Mouse (Mus musculus): Measurements from ENCODE around the gene Gm20388. TPM values are rescaled to one million over a fixed set of nuclear protein-coding genes. Genes with fewer than 3 reads are reported as not detected.
A peak's percentile ranks its signal among the peaks of the same experiment; 100 is the strongest.

Gm20388 gene
- polyA plus RNA-seq, 1 experiment: not detected

GRCm38 (mm10) chr8:120304097-120304496 lies 393.5 kb downstream of the Gm20388 start:
- TF ChIP-seq CTCF (IDR thresholded peaks at IDR 0.05; ENCODE audit: insufficient read depth, low read depth, low read length) (no peak), POLR2A (IDR thresholded peaks at IDR 0.05; ENCODE audit: insufficient read depth, low read depth, low read length) (no peak)
- peaks cover 73% of the 10 kb centered on the region for H3K4me1 ChIP-seq (ENCODE audit: control insufficient read depth, insufficient read depth, low read length)

GRCm38 (mm10) chr8:120305800-120306385 lies 395.3 kb downstream of the Gm20388 start:
- Histone ChIP-seq H3K4me1 (ENCODE audit: control insufficient read depth, insufficient read depth, low read length) (peaks cover 76% of the 10 kb centered on the region), H3K27ac (ENCODE audit: insufficient read depth, low read depth, low read length) (no peak overlapping the region), H3K4me3 (ENCODE audit: insufficient read depth, low read depth, low read length) (no peak overlapping the region)
- 80% methylated on average over 10 of the region's 10 CpGs for WGBS
- TF ChIP-seq POLR2A (IDR thresholded peaks at IDR 0.05; ENCODE audit: insufficient read depth, low read depth, low read length) (no peak), CTCF (IDR thresholded peaks at IDR 0.05; ENCODE audit: insufficient read depth, low read depth, low read length) (no peak)

More at GRCm38 (mm10) chr8:120304097-120304496, 393.5 kb downstream of the Gm20388 start:
- 20% methylated on average over 9 of the region's 9 CpGs for WGBS
- Histone ChIP-seq H3K4me3 (ENCODE audit: insufficient read depth, low read depth, low read length) (no peak overlapping the region), H3K27ac (ENCODE audit: insufficient read depth, low read depth, low read length) (peak overlapping the region; percentile 88)

- TF ChIP-seq POLR2A (IDR thresholded peaks at IDR 0.05; ENCODE audit: insufficient read depth, low read depth, low read length) (no peak), CTCF (IDR thresholded peaks at IDR 0.05; ENCODE audit: insufficient read depth, low read depth, low read length) (no peak)
- peak overlapping the region; percentile 21; the same call in 1 of the 2 replicates for H3K27ac ChIP-seq (ENCODE audit: insufficient read depth, low read depth, low read length)
- H3K4me1 ChIP-seq (ENCODE audit: control insufficient read depth, insufficient read depth, low read length): peaks cover 77% of the 10 kb centered on the region
- no peak overlapping the region for H3K4me3 ChIP-seq (ENCODE audit: insufficient read depth, low read depth, low read length)
- WGBS: 36% methylated on average over 16 of the region's 16 CpGs
These were observed 396.5 kb downstream of the Gm20388 start for GRCm38 (mm10) chr8:120307103-120307502.

- Histone ChIP-seq H3K4me1 (ENCODE audit: control insufficient read depth, insufficient read depth, low read length) (peaks cover 74% of the 10 kb centered on the region), H3K27ac (ENCODE audit: insufficient read depth, low read depth, low read length) (peak overlapping the region; percentile 5; the same call in 1 of the 2 replicates), H3K4me3 (ENCODE audit: insufficient read depth, low read depth, low read length) (no peak overlapping the region)
- 56% methylated on average over 11 of the region's 11 CpGs for WGBS
- TF ChIP-seq POLR2A (IDR thresholded peaks at IDR 0.05; ENCODE audit: insufficient read depth, low read depth, low read length) (no peak), CTCF (IDR thresholded peaks at IDR 0.05; ENCODE audit: insufficient read depth, low read depth, low read length) (no peak)
These were observed 396.9 kb downstream of the Gm20388 start for GRCm38 (mm10) chr8:120307528-120307927.

GRCm38 (mm10) chr8:120308131-120308530 lies 397.5 kb downstream of the Gm20388 start:
- H3K4me3 ChIP-seq (ENCODE audit: insufficient read depth, low read depth, low read length): no peak overlapping the region
- peaks cover 69% of the 10 kb centered on the region for H3K4me1 ChIP-seq (ENCODE audit: control insufficient read depth, insufficient read depth, low read length)
- TF ChIP-seq POLR2A (IDR thresholded peaks at IDR 0.05; ENCODE audit: insufficient read depth, low read depth, low read length) (no peak), CTCF (IDR thresholded peaks at IDR 0.05; ENCODE audit: insufficient read depth, low read depth, low read length) (no peak)
- H3K27ac ChIP-seq (ENCODE audit: insufficient read depth, low read depth, low read length): no peak overlapping the region
- WGBS: 57% methylated on average over 8 of the region's 8 CpGs

- TF ChIP-seq CTCF (IDR thresholded peaks at IDR 0.05; ENCODE audit: insufficient read depth, low read depth, low read length) (no peak), POLR2A (IDR thresholded peaks at IDR 0.05; ENCODE audit: insufficient read depth, low read depth, low read length) (no peak)
- H3K27ac ChIP-seq (ENCODE audit: insufficient read depth, low read depth, low read length): peak overlapping the region; percentile 21; the same call in 1 of the 2 replicates
- peaks cover 66% of the 10 kb centered on the region for H3K4me1 ChIP-seq (ENCODE audit: control insufficient read depth, insufficient read depth, low read length)
- no peak overlapping the region for H3K4me3 ChIP-seq (ENCODE audit: insufficient read depth, low read depth, low read length)
- 38% methylated on average over 9 of the region's 9 CpGs for WGBS
These were observed 397.9 kb downstream of the Gm20388 start for GRCm38 (mm10) chr8:120308553-120308952.

GRCm38 (mm10) chr8:120309326-120309725 lies 398.7 kb downstream of the Gm20388 start:
- no peak overlapping the region for H3K27ac ChIP-seq (ENCODE audit: insufficient read depth, low read depth, low read length)

GRCm38 (mm10) chr8:120310063-120310462 lies 399.4 kb downstream of the Gm20388 start:
- 71% methylated on average over 5 of the region's 5 CpGs for WGBS
- H3K27ac ChIP-seq (ENCODE audit: insufficient read depth, low read depth, low read length): no peak overlapping the region
- no peak for TF ChIP-seq CTCF (IDR thresholded peaks at IDR 0.05; ENCODE audit: insufficient read depth, low read depth, low read length)
- no peak for TF ChIP-seq POLR2A (IDR thresholded peaks at IDR 0.05; ENCODE audit: insufficient read depth, low read depth, low read length)

More at GRCm38 (mm10) chr8:120309326-120309725, 398.7 kb downstream of the Gm20388 start:
- H3K4me1 ChIP-seq (ENCODE audit: control insufficient read depth, insufficient read depth, low read length): peaks cover 62% of the 10 kb centered on the region
- WGBS: 75% methylated on average over 18 of the region's 18 CpGs
- no peak overlapping the region for H3K4me3 ChIP-seq (ENCODE audit: insufficient read depth, low read depth, low read length)
- TF ChIP-seq CTCF (IDR thresholded peaks at IDR 0.05; ENCODE audit: insufficient read depth, low read depth, low read length) (no peak), POLR2A (IDR thresholded peaks at IDR 0.05; ENCODE audit: insufficient read depth, low read depth, low read length) (no peak)

GRCm38 (mm10) chr8:120312452-120312851 lies 401.8 kb downstream of the Gm20388 start:
- H3K27ac ChIP-seq (ENCODE audit: insufficient read depth, low read depth, low read length): no peak overlapping the region
- no peak overlapping the region for H3K4me3 ChIP-seq (ENCODE audit: insufficient read depth, low read depth, low read length)
- 91% methylated on average over 4 of the region's 4 CpGs for WGBS
- H3K4me1 ChIP-seq (ENCODE audit: control insufficient read depth, insufficient read depth, low read length): peaks cover 56% of the 10 kb centered on the region
- no peak for TF ChIP-seq CTCF (IDR thresholded peaks at IDR 0.05; ENCODE audit: insufficient read depth, low read depth, low read length)
- TF ChIP-seq POLR2A (IDR thresholded peaks at IDR 0.05; ENCODE audit: insufficient read depth, low read depth, low read length): no peak

More at GRCm38 (mm10) chr8:120310063-120310462, 399.4 kb downstream of the Gm20388 start:
- Histone ChIP-seq H3K4me1 (ENCODE audit: control insufficient read depth, insufficient read depth, low read length) (peaks cover 57% of the 10 kb centered on the region), H3K4me3 (ENCODE audit: insufficient read depth, low read depth, low read length) (no peak overlapping the region)

Measured in olfactory bulb, adult 2 months (tissue).